Mouse (Mus musculus): Measurements from ENCODE around the gene Gm17660. TPM values are rescaled to one million over a fixed set of nuclear protein-coding genes. Genes with fewer than 3 reads are reported as not detected.

Gm17660 gene
- polyA plus RNA-seq, 1 experiment, result not detected

DNA sequence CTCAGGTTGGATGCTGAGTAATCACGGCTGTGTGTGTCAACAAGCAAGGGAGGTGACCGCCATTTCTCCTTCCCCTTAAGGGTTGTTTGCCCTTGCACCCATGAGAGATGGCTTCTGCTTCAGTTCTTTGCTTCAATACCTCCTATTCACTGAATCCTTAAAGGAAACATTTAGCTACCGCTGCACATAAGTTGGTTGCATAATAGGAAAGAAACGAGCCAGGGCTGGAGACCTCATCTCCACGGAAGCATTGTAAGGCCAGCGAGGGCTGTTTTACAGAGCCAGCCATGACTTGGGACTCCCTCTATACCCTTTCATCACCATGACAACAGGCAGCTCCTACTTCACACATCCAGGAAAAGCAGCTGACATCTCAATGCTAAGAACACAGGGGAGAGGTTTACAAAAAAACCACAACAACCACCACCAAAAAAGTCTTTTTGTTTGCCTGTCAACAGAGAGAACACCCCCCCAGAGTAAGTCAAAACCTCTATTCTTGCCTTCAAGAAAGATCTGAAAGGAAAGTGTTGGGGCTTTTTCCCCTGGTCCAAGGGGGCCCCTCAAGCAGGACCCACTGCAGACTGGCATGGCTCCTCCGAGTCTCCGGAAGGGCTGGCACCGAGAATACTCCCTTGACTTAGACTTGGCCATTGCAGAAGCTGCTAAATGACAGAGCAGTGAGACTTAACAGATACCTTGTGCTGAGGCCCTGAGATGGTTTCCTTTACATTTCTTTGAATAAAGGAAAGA, 32.9 kb upstream of the Gm17660 start:
- no peak for TF ChIP-seq CTCF (IDR thresholded peaks at IDR 0.05; ENCODE audit: extremely low read depth, insufficient read depth, low read length)
- TF ChIP-seq POLR2A (IDR thresholded peaks at IDR 0.05; ENCODE audit: extremely low read depth, insufficient read depth, low read length), result peak; percentile 44; the same call in 1 of the 2 replicates
- H3K4me3 ChIP-seq (ENCODE audit: insufficient read depth, low read length), result peak overlapping the region; percentile 46
- H3K27ac ChIP-seq (ENCODE audit: insufficient read depth, low read length), result peak overlapping the region; percentile 98
- peaks cover 15% of the 10 kb centered on the region for H3K4me1 ChIP-seq (ENCODE audit: control insufficient read depth, insufficient read depth, low read length)

DNA sequence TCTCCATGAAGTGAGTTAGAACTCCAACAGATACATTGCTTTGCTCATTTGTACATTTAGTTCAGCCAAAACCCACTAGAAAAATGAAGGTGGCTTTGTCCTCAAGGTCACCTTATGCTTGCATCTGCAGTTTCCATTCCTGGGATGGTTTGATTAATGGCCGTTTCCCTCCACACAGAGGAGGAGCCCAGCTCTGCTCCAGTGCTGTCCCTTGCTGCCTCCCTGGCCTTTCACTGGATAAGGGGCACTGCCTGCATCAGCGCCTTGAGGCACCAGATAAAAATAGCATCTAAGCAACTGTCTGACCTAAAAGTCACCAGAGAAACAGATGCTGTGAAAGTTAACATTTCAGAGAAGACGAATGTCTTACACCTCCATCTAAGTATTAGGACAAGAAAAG, 32.1 kb upstream of the Gm17660 start:
- peaks cover 15% of the 10 kb centered on the region for H3K4me1 ChIP-seq (ENCODE audit: control insufficient read depth, insufficient read depth, low read length)
- H3K4me3 ChIP-seq (ENCODE audit: insufficient read depth, low read length), result peak overlapping the region; percentile 6
- TF ChIP-seq CTCF (IDR thresholded peaks at IDR 0.05; ENCODE audit: extremely low read depth, insufficient read depth, low read length) (no peak), POLR2A (IDR thresholded peaks at IDR 0.05; ENCODE audit: extremely low read depth, insufficient read depth, low read length) (no peak)
- H3K27ac ChIP-seq (ENCODE audit: insufficient read depth, low read length), result peak overlapping the region; percentile 98

- TF ChIP-seq CTCF (IDR thresholded peaks at IDR 0.05; ENCODE audit: extremely low read depth, insufficient read depth, low read length), result no peak
- no peak for TF ChIP-seq POLR2A (IDR thresholded peaks at IDR 0.05; ENCODE audit: extremely low read depth, insufficient read depth, low read length)
- H3K4me3 ChIP-seq (ENCODE audit: insufficient read depth, low read length), result peak overlapping the region; percentile 6
- peaks cover 15% of the 10 kb centered on the region for H3K4me1 ChIP-seq (ENCODE audit: control insufficient read depth, insufficient read depth, low read length)
- peak overlapping the region; percentile 98 for H3K27ac ChIP-seq (ENCODE audit: insufficient read depth, low read length)
Measured at GRCm38 (mm10) chr5:104108879-104109369, 31.5 kb upstream of the Gm17660 start.

- no peak overlapping the region for H3K4me3 ChIP-seq (ENCODE audit: insufficient read depth, low read length)
- H3K27ac ChIP-seq (ENCODE audit: insufficient read depth, low read length), result peak overlapping the region; percentile 98
- peaks cover 15% of the 10 kb centered on the region for H3K4me1 ChIP-seq (ENCODE audit: control insufficient read depth, insufficient read depth, low read length)
- TF ChIP-seq POLR2A (IDR thresholded peaks at IDR 0.05; ENCODE audit: extremely low read depth, insufficient read depth, low read length) (0 out of 2 replicates have a peak, but pooled peaks have one; percentile 30), CTCF (IDR thresholded peaks at IDR 0.05; ENCODE audit: extremely low read depth, insufficient read depth, low read length) (no peak)
Measured at GRCm38 (mm10) chr5:104108127-104108875, 30.9 kb upstream of the Gm17660 start.

DNA sequence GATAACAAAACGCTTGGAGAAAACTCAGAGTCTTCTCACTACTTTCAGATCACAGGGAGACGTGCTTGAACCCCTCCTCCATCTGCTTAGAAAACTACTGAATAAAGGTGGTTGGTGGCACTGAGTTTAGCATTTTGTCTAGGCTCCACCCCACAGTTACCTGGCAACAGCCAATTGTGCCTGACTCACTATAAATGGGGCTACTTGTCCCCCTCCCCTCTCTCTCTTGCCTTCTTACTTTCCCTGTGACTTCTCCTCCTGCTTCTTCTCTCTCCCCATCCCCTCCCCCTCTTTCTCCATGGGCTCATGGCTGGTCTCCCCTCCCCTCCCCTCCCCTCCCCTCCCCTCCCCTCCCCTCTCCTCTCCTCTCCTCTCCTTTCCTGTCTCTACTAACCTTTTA, 26.7 kb upstream of the Gm17660 start:
- Histone ChIP-seq H3K4me1 (ENCODE audit: control insufficient read depth, insufficient read depth, low read length) (peaks cover 16% of the 10 kb centered on the region), H3K27ac (ENCODE audit: insufficient read depth, low read length) (peak overlapping the region; percentile 52; the same call in 1 of the 2 replicates), H3K4me3 (ENCODE audit: insufficient read depth, low read length) (no peak overlapping the region)
- TF ChIP-seq POLR2A (IDR thresholded peaks at IDR 0.05; ENCODE audit: extremely low read depth, insufficient read depth, low read length), result no peak
- TF ChIP-seq CTCF (IDR thresholded peaks at IDR 0.05; ENCODE audit: extremely low read depth, insufficient read depth, low read length), result no peak

DNA sequence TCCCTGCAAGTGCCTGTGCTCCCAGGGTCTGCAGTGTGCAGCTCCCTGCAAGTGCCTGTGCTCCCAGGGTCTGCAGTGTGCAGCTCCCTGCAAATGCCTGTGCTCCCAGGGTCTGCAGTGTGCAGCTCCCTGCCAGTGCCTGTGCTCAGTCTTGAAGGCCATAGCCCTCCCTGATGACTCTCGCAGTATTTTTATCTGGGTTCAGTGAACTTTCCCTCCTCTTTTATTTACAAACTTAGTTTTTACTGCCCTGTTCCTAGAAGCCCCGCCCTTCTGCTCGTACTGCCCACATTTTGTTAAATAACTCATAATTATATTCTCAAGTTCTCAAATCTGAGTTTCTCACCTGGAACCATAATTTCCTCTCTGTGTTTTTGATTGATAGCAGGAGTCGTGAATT, 25.8 kb upstream of the Gm17660 start:
- Histone ChIP-seq H3K4me3 (ENCODE audit: insufficient read depth, low read length) (no peak overlapping the region), H3K4me1 (ENCODE audit: control insufficient read depth, insufficient read depth, low read length) (peaks cover 14% of the 10 kb centered on the region), H3K27ac (ENCODE audit: insufficient read depth, low read length) (peak overlapping the region; percentile 74)
- TF ChIP-seq CTCF (IDR thresholded peaks at IDR 0.05; ENCODE audit: extremely low read depth, insufficient read depth, low read length), result no peak
- no peak for TF ChIP-seq POLR2A (IDR thresholded peaks at IDR 0.05; ENCODE audit: extremely low read depth, insufficient read depth, low read length)

- no peak overlapping the region for H3K4me3 ChIP-seq (ENCODE audit: insufficient read depth, low read length)
- TF ChIP-seq CTCF (IDR thresholded peaks at IDR 0.05; ENCODE audit: extremely low read depth, insufficient read depth, low read length) (no peak), POLR2A (IDR thresholded peaks at IDR 0.05; ENCODE audit: extremely low read depth, insufficient read depth, low read length) (no peak)
- H3K4me1 ChIP-seq (ENCODE audit: control insufficient read depth, insufficient read depth, low read length), result peaks cover 9% of the 10 kb centered on the region
- H3K27ac ChIP-seq (ENCODE audit: insufficient read depth, low read length), result peak overlapping the region; percentile 83
Measured at GRCm38 (mm10) chr5:104101678-104102531, 24.5 kb upstream of the Gm17660 start.

GRCm38 (mm10) chr5:104096078-104096938, 18.9 kb upstream of the Gm17660 start:
- peaks cover 4% of the 10 kb centered on the region for H3K4me1 ChIP-seq (ENCODE audit: control insufficient read depth, insufficient read depth, low read length)
- TF ChIP-seq CTCF (IDR thresholded peaks at IDR 0.05; ENCODE audit: extremely low read depth, insufficient read depth, low read length) (no peak), POLR2A (IDR thresholded peaks at IDR 0.05; ENCODE audit: extremely low read depth, insufficient read depth, low read length) (no peak)
- H3K27ac ChIP-seq (ENCODE audit: insufficient read depth, low read length), result peak overlapping the region; percentile 52; the same call in 1 of the 2 replicates
- H3K4me3 ChIP-seq (ENCODE audit: insufficient read depth, low read length), result no peak overlapping the region
